Mouse (Mus musculus): Measurements from ENCODE around the gene Rab4a.

Rab4a gene

GRCm38 (mm10) chr8:123812227-123812626 lies 6.4 kb downstream of the Rab4a start:
- intact Hi-C loops (cut with DNase I): no loop called here

DNA sequence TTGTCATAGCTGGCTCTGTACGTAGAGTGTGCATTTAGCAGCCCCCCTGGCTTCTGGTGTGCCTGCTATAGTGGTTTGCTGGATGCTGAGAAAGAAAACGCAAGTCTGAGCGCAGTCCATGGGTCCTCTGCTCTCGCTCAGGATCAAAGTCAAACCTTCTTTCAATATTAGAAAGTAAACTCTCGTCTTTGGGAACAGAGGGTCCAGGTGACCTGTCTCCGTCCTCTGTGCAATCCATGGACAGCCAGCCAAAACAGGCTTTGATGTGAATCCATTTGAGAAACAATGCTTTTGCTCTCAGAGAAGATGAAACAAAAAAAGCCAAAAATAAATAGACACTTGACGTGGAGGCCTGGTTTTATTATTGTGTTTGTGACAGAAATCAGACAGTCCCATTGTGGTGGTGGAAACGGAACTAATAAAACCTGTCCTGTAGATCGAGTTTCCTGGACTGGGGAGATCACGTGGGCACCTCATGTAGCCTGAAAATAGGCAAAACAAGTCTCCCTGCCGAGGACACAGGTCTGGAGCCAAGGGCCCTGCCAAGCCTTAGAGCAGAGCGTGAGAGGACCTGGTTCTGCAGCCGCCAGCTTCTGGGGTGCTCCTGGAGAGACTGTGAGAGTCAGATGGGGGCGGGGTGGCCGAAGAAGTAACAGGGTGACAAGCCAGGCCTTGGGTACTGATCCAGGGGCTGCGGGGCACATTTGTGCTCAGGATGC lies 7.5 kb downstream of the Rab4a start:
- intact Hi-C loops (cut with DNase I): no loop called here

- intact Hi-C loops (cut with DNase I): no loop called here
These were observed 8.1 kb downstream of the Rab4a start for GRCm38 (mm10) chr8:123813892-123814266.

DNA sequence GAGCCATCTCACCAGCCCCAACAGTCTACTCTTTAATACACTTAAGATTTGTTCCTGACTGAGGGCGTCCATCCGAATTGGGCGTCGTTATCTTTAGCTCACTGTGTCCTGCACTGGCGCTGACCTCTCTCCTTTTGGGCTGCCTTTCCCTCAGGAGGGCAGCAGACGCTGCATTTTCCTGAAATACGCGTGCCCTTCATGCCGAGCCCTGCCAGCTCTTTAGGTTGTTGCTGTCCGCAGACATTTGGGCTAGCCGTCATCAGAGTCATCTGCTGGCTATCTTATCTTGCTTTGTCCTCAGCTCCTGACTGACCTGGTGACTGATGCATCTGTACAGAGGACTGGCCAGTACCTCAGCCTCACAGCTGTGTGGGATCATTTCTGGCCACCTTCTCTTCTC lies 9.5 kb downstream of the Rab4a start:
- intact Hi-C loops (cut with DNase I): no loop called here

DNA sequence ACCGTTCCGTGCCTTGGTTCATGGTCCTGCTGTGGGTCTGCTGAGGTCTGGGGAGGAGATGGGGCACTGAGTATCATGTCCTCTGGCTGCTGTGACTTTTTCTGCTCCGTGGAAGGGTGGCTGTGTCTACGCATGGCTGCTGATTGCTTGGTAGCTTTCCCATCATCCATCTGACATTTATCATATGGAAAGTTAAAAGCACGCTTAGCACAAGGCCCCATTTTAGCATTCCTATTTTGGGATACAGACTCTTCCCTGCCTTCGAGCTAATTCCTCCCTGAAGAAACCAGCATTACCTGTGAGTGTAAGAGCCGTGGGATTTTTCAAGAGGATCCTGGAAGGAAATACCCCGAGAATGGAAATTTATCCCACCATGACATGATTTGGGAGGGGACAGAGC lies 11.2 kb downstream of the Rab4a start:
- intact Hi-C loops (cut with DNase I): no loop called here

DNA sequence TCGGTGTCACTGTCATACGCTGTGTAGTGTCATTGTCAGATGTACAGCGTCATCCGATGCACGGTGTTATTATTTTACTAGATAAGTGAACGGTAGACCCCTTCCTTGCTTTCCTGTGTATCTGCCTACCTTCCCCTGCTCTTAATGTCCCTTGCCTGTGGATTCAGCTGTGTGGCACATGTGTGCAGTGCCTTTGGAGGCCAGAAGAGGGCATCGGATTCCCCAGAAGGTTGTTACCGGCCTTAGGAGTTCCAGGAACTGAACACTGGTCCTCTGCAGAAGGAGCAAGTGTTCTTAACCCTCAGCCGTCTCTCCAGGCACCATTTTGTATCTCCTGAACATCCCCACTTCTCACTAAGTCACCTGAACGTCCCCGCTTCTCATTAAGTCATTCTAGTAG lies 12.0 kb downstream of the Rab4a start:
- intact Hi-C loops (cut with DNase I): no loop called here

GRCm38 (mm10) chr8:123819683-123820610 lies 14.2 kb downstream of the Rab4a start:
- intact Hi-C loops (cut with DNase I): no loop called here

GRCm38 (mm10) chr8:123820780-123821179 lies 15.0 kb downstream of the Rab4a start:
- intact Hi-C loops (cut with DNase I): no loop called here

- intact Hi-C loops (cut with DNase I): no loop called here
These were observed 17.3 kb downstream of the Rab4a start for GRCm38 (mm10) chr8:123823111-123823510.

- intact Hi-C loops (cut with DNase I): no loop called here
These were observed 17.8 kb downstream of the Rab4a start for GRCm38 (mm10) chr8:123823532-123824123.

DNA sequence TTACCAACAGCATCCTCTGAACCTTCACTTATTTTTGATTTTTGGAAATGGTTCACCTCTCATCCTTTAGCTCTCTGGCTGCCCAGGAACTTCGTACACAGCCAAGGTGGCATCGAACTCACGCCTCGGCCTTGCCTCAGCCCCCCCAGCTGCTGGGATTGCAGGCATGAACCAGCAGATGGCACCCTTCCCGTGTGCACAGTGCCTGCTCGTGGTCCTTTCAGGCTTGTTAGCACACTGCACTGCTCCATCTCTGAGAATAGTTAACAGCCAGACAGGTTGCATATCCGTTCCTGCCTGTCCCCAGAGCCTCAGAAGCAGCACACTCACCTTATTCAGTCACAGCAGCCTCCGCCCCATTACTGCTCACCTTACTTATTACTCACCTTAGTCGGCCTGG lies 20.2 kb downstream of the Rab4a start:
- intact Hi-C loops (cut with DNase I): no loop called here

- intact Hi-C loops (cut with DNase I): no loop called here
These were observed 21.0 kb downstream of the Rab4a start for GRCm38 (mm10) chr8:123826758-123827157.

- intact Hi-C loops (cut with DNase I): no loop called here
These were observed 21.7 kb downstream of the Rab4a start for GRCm38 (mm10) chr8:123827523-123827922.

DNA sequence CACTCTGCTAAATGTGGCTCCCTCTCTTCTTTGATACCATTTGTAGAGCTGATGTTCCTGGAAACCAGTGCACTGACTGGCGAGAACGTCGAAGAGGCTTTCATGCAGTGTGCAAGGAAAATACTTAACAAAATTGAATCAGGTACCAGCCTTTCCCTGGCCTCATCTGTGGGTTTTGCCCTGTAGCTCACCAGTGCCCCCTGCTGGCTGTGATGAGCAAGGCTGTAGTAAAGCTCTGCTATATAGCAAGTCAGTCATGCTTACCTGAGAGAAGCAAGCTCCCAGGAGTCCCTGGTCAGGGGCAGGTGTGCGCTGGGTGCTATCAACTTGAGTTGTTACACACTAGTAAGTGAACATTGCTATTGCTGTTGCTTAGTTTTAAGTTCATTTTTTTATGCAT lies 27.0 kb downstream of the Rab4a start:
- intact Hi-C loops (cut with DNase I): loop anchor here (2.0 kb wide), 1 partner anchor 42 kb away; no protein-coding TSS in a partner anchor

DNA sequence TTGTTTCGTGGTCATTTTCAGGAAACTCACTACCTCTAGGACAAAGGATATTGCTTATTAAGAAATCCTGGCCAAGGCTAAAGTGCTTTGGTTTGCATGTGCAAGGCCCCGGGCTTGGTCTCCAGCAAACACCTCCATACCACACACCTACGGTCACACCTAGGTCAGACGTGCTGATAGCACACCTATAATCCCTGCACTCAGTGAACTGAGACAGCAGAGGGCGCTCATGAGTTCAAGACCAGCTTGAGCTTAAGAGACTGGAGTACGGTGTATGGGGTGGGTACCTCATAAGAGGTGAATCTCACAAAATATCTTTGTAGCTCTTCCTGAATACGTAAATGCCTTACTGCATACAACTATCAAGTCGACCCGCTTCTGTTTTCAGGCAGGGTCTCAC lies 29.7 kb downstream of the Rab4a start:
- intact Hi-C loops (cut with DNase I): no loop called here

DNA sequence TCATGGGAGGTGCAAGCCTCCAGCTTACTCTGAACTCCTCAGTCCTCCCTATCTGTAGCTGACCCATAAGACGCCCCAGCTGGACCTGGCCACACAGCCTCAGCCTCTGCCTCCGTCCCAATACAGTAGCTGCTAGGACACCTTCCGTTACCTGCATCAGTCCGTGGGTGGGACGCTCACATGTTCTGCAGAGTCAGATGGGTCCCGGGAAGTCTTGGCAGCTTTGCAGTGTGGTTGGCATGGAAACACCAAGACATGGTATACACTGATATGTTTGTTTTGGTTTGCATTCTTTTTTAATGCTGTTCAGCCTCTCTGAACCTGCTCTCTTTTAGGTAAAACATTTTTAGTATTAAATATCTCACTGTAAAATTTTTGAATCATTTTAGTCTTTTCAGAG lies 30.6 kb downstream of the Rab4a start:
- intact Hi-C loops (cut with DNase I): no loop called here

DNA sequence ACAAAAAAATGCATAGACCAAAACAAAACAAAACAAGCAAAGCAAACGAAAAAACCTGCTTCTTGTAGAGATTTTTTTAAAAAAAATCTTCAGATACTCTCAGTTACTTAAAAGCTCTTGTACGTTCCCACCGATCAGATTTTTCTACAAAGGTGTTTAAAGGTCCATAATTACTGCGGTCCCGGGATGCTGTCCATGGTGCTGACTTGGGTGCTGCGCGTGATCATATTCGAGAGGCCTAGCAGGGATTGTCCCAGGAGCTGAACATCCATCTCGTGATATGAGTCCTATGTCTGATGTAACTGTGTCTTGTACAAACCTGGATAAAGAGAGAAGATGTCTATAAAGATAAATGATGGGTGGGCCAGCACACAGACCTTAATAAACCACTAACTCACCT lies 32.7 kb downstream of the Rab4a start:
- intact Hi-C loops (cut with DNase I): no loop called here

GRCm38 (mm10) chr8:123840578-123841345 lies 35.0 kb downstream of the Rab4a start:
- intact Hi-C loops (cut with DNase I): no loop called here

DNA sequence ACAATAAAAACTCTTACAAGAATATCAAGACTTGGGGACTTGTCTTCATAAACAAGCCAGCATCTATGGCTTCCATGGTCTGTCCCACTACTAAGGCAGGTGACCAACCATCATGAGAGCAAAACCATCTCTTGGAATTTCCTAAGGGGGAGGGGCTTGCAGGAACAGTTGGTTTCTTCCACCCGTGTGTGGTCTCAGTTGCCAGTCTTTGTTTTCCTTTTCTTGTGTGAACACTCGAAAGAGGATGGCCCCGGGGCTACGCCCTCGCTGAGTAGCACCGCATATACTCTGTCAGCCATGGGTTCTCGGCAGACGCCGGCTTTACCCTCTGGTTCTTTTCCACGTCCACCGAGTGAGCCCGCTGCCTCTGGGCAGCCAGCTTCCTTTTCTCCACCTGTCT lies 36.3 kb downstream of the Rab4a start:
- intact Hi-C loops (cut with DNase I): no loop called here

GRCm38 (mm10) chr8:123844341-123844740 lies 38.6 kb downstream of the Rab4a start:
- intact Hi-C loops (cut with DNase I): no loop called here

- intact Hi-C loops (cut with DNase I): no loop called here
These were observed 39.3 kb downstream of the Rab4a start for GRCm38 (mm10) chr8:123845114-123845513.
